In genomic region chr5:95948641-95949040, GRCm38 (mm10) we compare ENCODE assay signal across 31 mouse cellular contexts. TPM values are rescaled to one million over a fixed set of nuclear protein-coding genes. Genes with fewer than 3 reads are reported as not detected.
"Had no signal": no experiment of that assay in that cellular context is flagged by ENCODE, and none has a peak within 500 bp of the region (broad histone marks: within the 10 kb centered on the region; RNA-seq: fewer than 3 reads in every experiment).

No protein-coding gene starts in this region.

- H3K4me1 ChIP-seq: hindbrain, embryonic 10.5 days; hindbrain, embryonic 12.5 days; hindbrain, embryonic 15.5 days; intestine, embryonic 15.5 days; limb, embryonic 10.5 days; limb, embryonic 12.5 days had no signal

- H3K27ac ChIP-seq: gastrocnemius, adult 2 months; heart, embryonic 10.5 days; hindbrain, embryonic 10.5 days; hindbrain, embryonic 12.5 days; hindbrain, embryonic 15.5 days; intestine, embryonic 15.5 days; layer of hippocampus, adult 2 months; left cerebral cortex, adult 2 months; limb, embryonic 10.5 days; limb, embryonic 12.5 days had no signal

- H3K27me3 ChIP-seq: heart, embryonic 12.5 days; hindbrain, embryonic 12.5 days; hindbrain, embryonic 15.5 days; intestine, embryonic 15.5 days; limb, embryonic 12.5 days had no signal

- H3K4me2 ChIP-seq: heart, embryonic 12.5 days; hindbrain, embryonic 12.5 days; hindbrain, embryonic 15.5 days; intestine, embryonic 15.5 days; limb, embryonic 12.5 days; liver, embryonic 11.5 days had no signal

- H3K9me3 ChIP-seq: heart, embryonic 10.5 days; heart, embryonic 12.5 days; hindbrain, embryonic 10.5 days; hindbrain, embryonic 12.5 days; hindbrain, embryonic 15.5 days; intestine, embryonic 15.5 days; limb, embryonic 10.5 days; limb, embryonic 12.5 days had no signal

- DNase-seq: gastrocnemius, adult 2 months; gastrocnemius, postnatal 10 days; gastrocnemius, postnatal 25 days; heart, postnatal 10 days; heart, postnatal 4 days; kidney, adult 18-20 months; kidney, adult 8-10 months; kidney, postnatal 10 days; kidney, postnatal 25 days; kidney, postnatal 4 days; liver had no signal

- H3K4me3 ChIP-seq: gastrocnemius, adult 2 months; heart, embryonic 10.5 days; heart, embryonic 12.5 days; hindbrain, embryonic 10.5 days; hindbrain, embryonic 12.5 days; hindbrain, embryonic 15.5 days; intestine, embryonic 15.5 days; layer of hippocampus, adult 2 months; left cerebral cortex, adult 2 months; limb, embryonic 10.5 days; limb, embryonic 12.5 days had no signal

- H3K36me3 ChIP-seq: heart, embryonic 10.5 days; heart, embryonic 12.5 days; hindbrain, embryonic 10.5 days; hindbrain, embryonic 12.5 days; hindbrain, embryonic 15.5 days; intestine, embryonic 15.5 days; limb, embryonic 10.5 days; limb, embryonic 12.5 days had no signal

- ATAC-seq: inflammation-experienced regulatory T-cells, adult 6 months; intestine, embryonic 15.5 days; intestine, postnatal 0 days had no signal

- H3K9ac ChIP-seq: heart, embryonic 12.5 days; hindbrain, embryonic 12.5 days; hindbrain, embryonic 15.5 days; intestine, embryonic 15.5 days; limb, embryonic 12.5 days had no signal

RNA-seq across cellular contexts. Expression of gene Cxcl13, which starts 8.1 kb away (rescaled TPM):
- total RNA-seq: gastrocnemius, postnatal 10 days; gastrocnemius, postnatal 25 days; gastrocnemius, postnatal 4 days; granulocyte monocyte progenitor cell, adult 5-6 weeks; layer of hippocampus, adult 2 months; layer of hippocampus, postnatal 10 days; layer of hippocampus, postnatal 25 days; left cerebral cortex, adult 2 months; left cerebral cortex, postnatal 14 days; left cerebral cortex, postnatal 36 days had no signal
- polyA plus RNA-seq: frontal cortex, adult 2 months had no signal
